ENCODE assay signal across 16 mouse cellular contexts in the genomic region with DNA sequence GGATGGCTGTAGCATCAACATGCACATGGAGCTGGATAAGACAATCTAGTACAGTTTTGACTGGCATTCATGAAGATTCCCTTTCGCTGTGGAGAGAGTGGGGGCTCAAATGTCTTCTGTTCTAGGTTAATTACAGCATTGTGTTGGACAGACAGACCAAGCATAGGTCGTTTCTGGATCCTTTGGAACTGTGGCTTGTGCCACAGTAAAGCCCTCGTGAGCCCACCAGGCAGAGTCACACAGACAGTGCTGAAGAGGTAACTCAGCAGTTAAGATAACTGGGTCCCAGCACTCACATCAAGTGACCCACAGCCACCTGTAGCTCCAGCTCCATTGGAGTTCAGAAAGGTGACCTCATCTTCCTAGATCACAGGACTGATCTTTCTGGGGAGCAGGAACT. TPM values are rescaled to one million over a fixed set of nuclear protein-coding genes. Genes with fewer than 3 reads are reported as not detected.
"Had no signal": no experiment of that assay in that cellular context is flagged by ENCODE, and none has a peak within 500 bp of the region (broad histone marks: within the 10 kb centered on the region; RNA-seq: fewer than 3 reads in every experiment).

No protein-coding gene starts in this region.

- H3K27ac ChIP-seq: neural tube, embryonic 13.5 days; neural tube, embryonic 15.5 days; stomach, embryonic 15.5 days had no signal

- H3K36me3 ChIP-seq: neural tube, embryonic 13.5 days; neural tube, embryonic 15.5 days; stomach, embryonic 15.5 days had no signal

- H3K27me3 ChIP-seq: neural tube, embryonic 13.5 days; neural tube, embryonic 15.5 days; stomach, embryonic 15.5 days had no signal

- H3K9me3 ChIP-seq: neural tube, embryonic 13.5 days; neural tube, embryonic 15.5 days; stomach, embryonic 15.5 days had no signal

- H3K4me3 ChIP-seq: neural tube, embryonic 13.5 days; neural tube, embryonic 15.5 days; stomach, embryonic 15.5 days had no signal

- H3K4me2 ChIP-seq: neural tube, embryonic 13.5 days; neural tube, embryonic 15.5 days; stomach, embryonic 15.5 days had no signal

- DNase-seq: retina, postnatal 1 day; right cerebral cortex, adult 18-20 months; right cerebral cortex, postnatal 14 days; right cerebral cortex, postnatal 25 days; right cerebral cortex, postnatal 4 days; spleen, adult 18-20 months; thymus, adult 18-20 months; thymus, adult 2 months; thymus, postnatal 14 days; thymus, postnatal 25 days; thymus, postnatal 36 days; thymus, postnatal 4 days had no signal

- H3K9ac ChIP-seq: neural tube, embryonic 13.5 days; neural tube, embryonic 15.5 days; stomach, embryonic 15.5 days had no signal

RNA-seq across cellular contexts. Expression of a gene that starts 58.6 kb away (rescaled TPM):
- total RNA-seq: neutrophil, adult 5-6 weeks had no signal
